Mouse (Mus musculus): ENCODE data around the gene Chpf2.

GRCm38 (mm10) chr5:24618921-24619320, 32.4 kb downstream of the Chpf2 start:
- TF ChIP-seq CTCF (IDR thresholded peaks at IDR 0.05; ENCODE audit: low read depth), result no peak
- TF ChIP-seq EP300 (optimal IDR thresholded peaks at IDR 0.05), result no peak

Measured in stomach, postnatal 0 days (tissue).